Mouse (Mus musculus) stomach, embryonic 16.5 days (tissue): ENCODE data around the gene Dhcr24. TPM values are rescaled to one million over a fixed set of nuclear protein-coding genes. Genes with fewer than 3 reads are reported as not detected.
A peak's percentile ranks its signal among the peaks of the same experiment; 100 is the strongest.

ENCODE experiments used
- ATAC-seq: fragments of 200-750 bp; cut with Nextera tagmentation; 2 replicates; pipeline ENCODE4 v1.8.0; 2017; ENCODE audit warnings: moderate number of reproducible peaks, moderate TSS enrichment; ENCODE audit not compliant: insufficient read depth, low FRiP score
- H3K27ac ChIP-seq: fragments of 300-500 bp; sonication (generic); 2 replicates; pipeline ENCODE4 v1.5.1; 2014; ENCODE audit warnings: low read length
- H3K27me3 ChIP-seq: fragments of 300-500 bp; sonication (generic); 2 replicates; pipeline ENCODE4 v1.6.1; 2014; ENCODE audit warnings: low read length, control low read depth, mixed read lengths; ENCODE audit not compliant: control insufficient read depth, insufficient read depth
- H3K36me3 ChIP-seq: fragments of 300-500 bp; sonication (generic); 2 replicates; pipeline ENCODE4 v1.6.1; 2014; ENCODE audit warnings: low read length; ENCODE audit not compliant: control insufficient read depth, insufficient read depth
- H3K4me1 ChIP-seq: fragments of 300-500 bp; sonication (generic); 2 replicates; pipeline ENCODE4 v1.6.1; 2014; ENCODE audit warnings: low read length, control low read depth, mixed read lengths; ENCODE audit not compliant: control insufficient read depth, insufficient read depth
- H3K4me2 ChIP-seq: fragments of 300-500 bp; sonication (generic); 2 replicates; pipeline ENCODE4 v1.6.1; 2014; ENCODE audit warnings: low read depth, low read length, mixed read lengths
- H3K4me3 ChIP-seq: fragments of 300-500 bp; sonication (generic); replicated peaks from 2 replicates; pipeline ENCODE4 v1.5.1; 2014; ENCODE audit warnings: mild to moderate bottlenecking, low read length
- H3K9ac ChIP-seq: fragments of 300-500 bp; sonication (generic); 2 replicates; pipeline ENCODE4 v1.6.1; 2014; ENCODE audit warnings: low read length
- H3K9me3 ChIP-seq: fragments of 300-500 bp; sonication (generic); replicated peaks from 2 replicates; pipeline ENCODE4 v1.6.1; 2016; ENCODE audit warnings: low read length, control low read depth; ENCODE audit not compliant: control insufficient read depth
- WGBS: fragments of 180-500 bp; shearing (Covaris S2); extraction: QIAGEN DNeasy Blood & Tissue Kit; methylation state at CpG from one replicate; pipeline ENCODE4 v1.1.7; 2014; 5-methylcytosine and 5-hydroxymethylcytosine counted together
- polyA plus RNA-seq: library from polyadenylated mRNA; unstranded; fragments of >200 nt; fragmentation: Nextera tagmentation; extraction: Ambion mirVana; gene quantifications from 2 replicates; pipeline ENCODE4 v1.2.1, GENCODE M21; 2015

Dhcr24 gene
- polyA plus RNA-seq, 1 experiment from 2014 or later = 4.2 TPM

DNA sequence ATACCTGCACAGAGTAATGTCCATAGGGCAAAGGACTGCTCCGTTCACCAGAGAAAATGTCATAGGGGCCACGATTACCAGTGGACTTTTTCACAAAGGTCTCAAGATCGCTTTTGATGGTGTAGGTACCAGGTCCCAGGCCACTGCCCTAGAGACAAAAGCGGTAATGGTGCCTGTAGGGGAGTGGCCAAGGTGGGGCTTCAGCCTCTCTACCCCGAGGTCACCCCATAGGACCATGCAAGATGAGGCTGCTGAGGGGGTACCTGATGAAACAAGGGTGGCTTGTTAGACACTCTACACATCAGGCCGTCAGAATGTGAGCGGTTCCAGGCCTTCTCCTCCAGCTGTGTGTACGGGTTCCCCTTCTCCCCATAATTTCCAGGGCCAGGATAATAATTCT is 52.3 kb downstream of the Dhcr24 start:
- H3K27ac ChIP-seq = no peak overlapping the region
- no peaks in the 10 kb centered on the region for H3K27me3 ChIP-seq
- 73% methylated on average over 8 of the region's 8 CpGs for WGBS
- no peak overlapping the region for H3K4me2 ChIP-seq
- 0 out of 2 replicates have a peak, but pooled peaks cover 4% of the 10 kb centered on the region for H3K9me3 ChIP-seq
- no peaks in the 10 kb centered on the region for H3K36me3 ChIP-seq
- no peak overlapping the region for H3K9ac ChIP-seq
- ATAC-seq = no peak
- H3K4me1 ChIP-seq = peaks cover 4% of the 10 kb centered on the region; the same call in 1 of the 2 replicates
- no peak overlapping the region for H3K4me3 ChIP-seq

DNA sequence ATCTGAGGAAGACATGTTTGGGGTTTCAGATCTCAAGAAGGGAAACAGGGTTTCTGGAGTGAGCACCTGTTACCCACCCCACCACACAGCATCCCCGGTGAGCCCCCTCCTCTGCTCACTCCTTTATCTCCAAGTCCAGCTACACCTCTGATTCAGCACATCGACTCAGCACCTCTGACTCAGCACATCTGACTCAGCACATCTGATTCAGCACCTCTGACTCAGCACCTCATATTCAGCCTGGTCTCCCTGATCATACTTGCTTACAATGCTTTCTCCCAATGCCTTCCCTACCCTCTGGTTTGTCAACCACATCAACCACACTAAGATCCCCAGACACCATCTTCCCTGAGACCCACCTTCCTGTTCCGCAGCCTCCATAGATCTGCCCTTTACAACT is 52.7 kb downstream of the Dhcr24 start:
- Histone ChIP-seq H3K27me3 (no peaks in the 10 kb centered on the region), H3K4me3 (no peak overlapping the region), H3K36me3 (no peaks in the 10 kb centered on the region), H3K4me1 (peaks cover 4% of the 10 kb centered on the region; the same call in 1 of the 2 replicates), H3K4me2 (no peak overlapping the region), H3K27ac (no peak overlapping the region), H3K9me3 (no peaks in the 10 kb centered on the region), H3K9ac (no peak overlapping the region)
- 56% methylated on average over 3 of the region's 3 CpGs for WGBS
- ATAC-seq = no peak

DNA sequence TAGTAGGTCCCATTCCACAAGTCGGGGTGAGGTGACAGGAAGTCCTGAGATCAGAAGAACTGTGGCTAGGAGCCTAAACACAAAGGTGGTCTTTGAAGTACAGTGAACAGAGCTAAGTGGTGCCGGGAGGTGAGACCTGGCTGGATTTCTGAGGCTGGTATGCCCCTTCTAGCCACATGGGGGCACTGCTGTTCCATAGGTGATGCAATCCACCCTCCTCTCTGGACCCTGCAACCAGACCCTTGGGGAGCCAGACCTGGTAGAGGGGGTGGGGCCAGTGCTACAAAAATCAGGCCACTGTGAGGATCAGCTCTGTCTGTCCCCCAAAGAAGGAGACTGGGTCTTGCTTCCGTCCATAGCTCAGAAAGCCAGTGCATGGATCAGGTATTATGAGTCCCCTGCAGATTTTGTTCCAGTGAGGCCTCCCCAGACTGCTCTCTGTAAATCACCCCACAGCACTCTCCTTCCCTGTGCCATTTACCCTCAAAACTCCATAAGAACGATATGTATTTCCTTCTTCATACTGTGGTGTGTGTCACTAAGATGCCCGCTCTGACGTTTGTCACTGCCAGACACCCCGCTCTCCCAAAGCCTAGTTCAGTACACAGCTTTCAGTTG is 53.5 kb downstream of the Dhcr24 start:
- no peak overlapping the region for H3K4me2 ChIP-seq
- H3K36me3 ChIP-seq = no peaks in the 10 kb centered on the region
- peak; percentile 37; the same call in 1 of the 2 replicates for ATAC-seq
- H3K9ac ChIP-seq = no peak overlapping the region
- no peak overlapping the region for H3K27ac ChIP-seq
- H3K4me3 ChIP-seq = no peak overlapping the region
- no peaks in the 10 kb centered on the region for H3K27me3 ChIP-seq
- WGBS = 42% methylated on average over 7 of the region's 7 CpGs
- H3K9me3 ChIP-seq = no peaks in the 10 kb centered on the region
- peaks cover 4% of the 10 kb centered on the region; the same call in 1 of the 2 replicates for H3K4me1 ChIP-seq

DNA sequence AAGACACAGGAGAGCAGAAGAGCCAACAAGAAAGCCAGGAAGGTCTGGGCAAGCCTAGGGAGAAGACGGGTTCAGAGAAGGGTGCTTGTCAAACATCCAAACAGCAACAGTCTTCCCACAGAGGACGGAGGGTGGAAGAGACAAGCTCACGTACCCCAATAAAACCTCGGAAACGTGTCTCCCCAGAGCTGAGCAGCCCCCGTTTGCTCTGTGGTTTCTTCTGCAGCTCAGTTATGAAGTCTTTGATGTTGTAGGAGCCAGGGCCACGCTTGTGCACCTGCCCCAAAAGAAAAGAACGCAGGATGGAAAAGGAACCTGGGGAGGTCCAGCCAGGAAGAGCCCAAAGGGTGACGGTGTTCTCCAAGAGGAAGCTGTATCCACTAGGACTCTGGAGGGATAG is 54.0 kb downstream of the Dhcr24 start:
- H3K9me3 ChIP-seq = no peaks in the 10 kb centered on the region
- H3K27ac ChIP-seq = no peak overlapping the region
- WGBS = 82% methylated on average over 9 of the region's 9 CpGs
- H3K36me3 ChIP-seq = no peaks in the 10 kb centered on the region
- H3K4me3 ChIP-seq = no peak overlapping the region
- H3K27me3 ChIP-seq = no peaks in the 10 kb centered on the region
- ATAC-seq = no peak
- no peak overlapping the region for H3K4me2 ChIP-seq
- no peak overlapping the region for H3K9ac ChIP-seq
- H3K4me1 ChIP-seq = peaks cover 4% of the 10 kb centered on the region; the same call in 1 of the 2 replicates

DNA sequence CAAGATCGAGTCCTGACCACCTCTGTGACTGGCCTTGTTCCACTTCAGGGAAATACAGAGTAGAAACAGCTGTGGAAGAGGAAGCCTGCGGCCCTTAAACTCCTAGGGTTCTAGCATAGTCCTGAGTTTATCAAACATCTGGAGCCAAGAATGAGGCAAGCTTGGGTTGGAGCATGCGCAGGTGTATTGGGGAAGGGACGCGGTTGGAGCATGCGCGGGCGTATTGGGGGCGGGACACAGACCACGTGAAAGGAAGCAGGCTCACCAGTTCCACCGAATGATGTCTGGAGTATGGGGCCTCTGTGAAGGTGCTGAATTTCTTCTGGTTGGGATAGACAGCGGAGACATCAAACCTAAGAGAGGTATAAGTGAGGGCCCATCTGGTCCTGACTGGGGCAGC is 54.8 kb downstream of the Dhcr24 start:
- no peak for ATAC-seq
- Histone ChIP-seq H3K4me1 (peaks cover 4% of the 10 kb centered on the region; the same call in 1 of the 2 replicates), H3K27me3 (no peaks in the 10 kb centered on the region), H3K36me3 (no peaks in the 10 kb centered on the region), H3K4me3 (no peak overlapping the region), H3K9ac (no peak overlapping the region), H3K9me3 (no peaks in the 10 kb centered on the region), H3K4me2 (no peak overlapping the region), H3K27ac (no peak overlapping the region)
- 72% methylated on average over 12 of the region's 12 CpGs for WGBS

DNA sequence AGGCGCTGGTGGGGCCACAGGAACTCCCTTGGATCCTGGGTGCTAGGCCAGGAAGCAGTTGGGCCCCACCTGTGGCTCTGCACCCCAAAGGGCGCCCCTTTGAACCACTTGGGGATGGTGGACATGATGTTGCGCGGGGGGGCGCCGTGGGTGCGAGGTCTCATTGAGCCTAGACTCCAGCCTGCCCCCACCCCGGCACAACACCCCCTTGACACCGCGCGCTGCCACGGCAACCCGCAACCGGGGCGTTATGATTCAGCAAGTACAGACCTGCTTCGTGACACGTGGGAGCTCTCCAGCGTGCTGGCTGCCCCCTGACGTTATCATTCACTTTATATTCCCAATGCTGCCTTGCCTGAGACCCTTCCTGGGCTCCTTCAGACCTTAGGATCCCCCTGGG is 56.2 kb downstream of the Dhcr24 start, which contains the start of gene Lexm:
TSS of gene Lexm (minus strand) at position 186 of the 400 bp plus-strand sequence.
- H3K4me1 ChIP-seq = peaks cover 7% of the 10 kb centered on the region
- peak within 1 kb of the TSS; percentile 48 for H3K4me2 ChIP-seq
- H3K27ac ChIP-seq = no peak within 1 kb of the TSS
- peak within 1 kb of the TSS; percentile 21; the same call in 1 of the 2 replicates for H3K4me3 ChIP-seq
- no peaks in the 10 kb centered on the region for H3K36me3 ChIP-seq
- WGBS = under 1% methylated on average over 19 of the region's 19 CpGs
- ATAC-seq = no peak
- 0 out of 2 replicates have a peak within 1 kb of the TSS, but pooled peaks have one; percentile 18 for H3K9ac ChIP-seq
- H3K27me3 ChIP-seq = 0 out of 2 replicates have a peak, but pooled peaks cover 3% of the 10 kb centered on the region
- no peaks in the 10 kb centered on the region for H3K9me3 ChIP-seq

DNA sequence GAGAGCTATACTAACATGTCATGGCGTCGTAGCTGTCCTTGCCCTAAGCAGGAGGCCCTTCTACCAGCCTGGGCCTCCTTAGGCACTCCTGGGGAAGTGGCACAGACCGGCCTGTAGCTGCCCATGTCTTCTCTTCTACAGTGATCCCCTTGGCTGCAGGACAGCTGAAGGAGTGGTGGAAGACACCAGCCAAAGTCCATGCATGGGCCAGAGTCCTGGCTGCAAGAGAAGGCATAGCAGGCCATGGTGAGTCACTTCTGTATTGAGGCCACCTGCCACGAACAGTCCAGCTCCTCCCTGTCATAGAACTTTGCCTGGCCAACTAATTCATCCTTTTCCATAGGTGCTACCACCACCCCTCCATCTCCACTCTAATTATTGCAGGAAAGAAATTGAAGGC is 58.1 kb downstream of the Dhcr24 start:
- H3K9ac ChIP-seq = no peak overlapping the region
- no peaks in the 10 kb centered on the region for H3K36me3 ChIP-seq
- H3K4me1 ChIP-seq = peaks cover 7% of the 10 kb centered on the region
- no peak overlapping the region for H3K4me3 ChIP-seq
- ATAC-seq = no peak
- H3K4me2 ChIP-seq = no peak overlapping the region
- no peaks in the 10 kb centered on the region for H3K9me3 ChIP-seq
- WGBS = 85% methylated on average over 4 of the region's 4 CpGs
- peaks cover 18% of the 10 kb centered on the region; the same call in 1 of the 2 replicates for H3K27me3 ChIP-seq
- H3K27ac ChIP-seq = no peak overlapping the region

DNA sequence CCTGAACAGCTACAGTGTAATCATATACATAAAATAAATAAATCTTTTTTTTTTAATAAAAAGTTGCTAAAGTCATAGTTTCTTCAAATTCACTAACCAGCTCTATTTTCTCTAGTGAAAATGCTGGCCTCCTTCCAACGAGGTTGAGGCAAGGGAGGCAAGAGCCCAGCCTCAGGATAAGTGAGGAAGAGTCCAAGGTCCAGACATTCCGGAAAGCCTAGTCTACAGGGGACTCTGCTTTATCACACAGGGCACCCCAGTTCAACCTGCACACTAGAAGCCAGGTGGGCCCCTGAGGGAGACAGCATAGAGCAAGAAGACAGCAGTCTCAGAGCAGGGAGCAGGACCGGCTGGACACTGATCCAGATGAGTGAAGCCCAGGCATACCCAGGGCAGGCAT is 60.6 kb downstream of the Dhcr24 start:
- peak; percentile 56; the same call in 1 of the 2 replicates for ATAC-seq
- Histone ChIP-seq H3K4me2 (peak overlapping the region; percentile 57; the same call in 1 of the 2 replicates), H3K36me3 (no peaks in the 10 kb centered on the region), H3K9ac (peak overlapping the region; percentile 7; the same call in 1 of the 2 replicates), H3K9me3 (no peaks in the 10 kb centered on the region), H3K27ac (peak overlapping the region; percentile 81), H3K4me1 (peaks cover 7% of the 10 kb centered on the region), H3K27me3 (peaks cover 18% of the 10 kb centered on the region; the same call in 1 of the 2 replicates), H3K4me3 (no peak overlapping the region)
- WGBS = 65% methylated on average over 3 of the region's 3 CpGs

DNA sequence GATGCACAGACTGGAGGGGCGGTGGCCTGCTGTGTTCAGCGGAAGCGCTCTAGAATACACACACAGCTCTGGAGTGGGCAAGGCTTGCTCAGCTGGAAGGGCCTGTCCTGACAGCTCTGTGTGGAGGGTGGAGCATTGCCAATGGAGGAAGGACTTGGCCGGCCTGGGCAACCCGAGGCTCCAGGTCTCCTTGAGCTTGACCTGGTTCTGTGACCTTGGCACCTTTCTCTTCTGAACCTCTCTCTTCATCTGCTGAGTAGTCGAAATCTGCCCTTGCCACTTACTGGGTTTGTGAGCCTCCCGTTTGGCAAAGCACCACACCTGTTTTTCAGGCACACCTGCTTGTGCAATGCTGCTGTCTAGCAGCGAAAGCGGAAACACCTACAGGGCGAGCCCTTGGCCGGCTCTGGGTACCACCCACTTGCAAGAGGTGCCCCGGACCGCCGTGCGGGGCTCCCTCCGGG is 61.2 kb downstream of the Dhcr24 start, which contains the start of gene Ttc22:
TSS of gene Ttc22 (plus strand) at position 403 of the 464 bp plus-strand sequence.
- no peaks in the 10 kb centered on the region for H3K9me3 ChIP-seq
- H3K27ac ChIP-seq = peak within 1 kb of the TSS; percentile 81
- H3K4me1 ChIP-seq = peaks cover 4% of the 10 kb centered on the region
- no peaks in the 10 kb centered on the region for H3K36me3 ChIP-seq
- peak; percentile 84 for ATAC-seq
- peak within 1 kb of the TSS; percentile 47 for H3K4me3 ChIP-seq
- peak within 1 kb of the TSS; percentile 57 for H3K4me2 ChIP-seq
- H3K27me3 ChIP-seq = peaks cover 18% of the 10 kb centered on the region; the same call in 1 of the 2 replicates
- H3K9ac ChIP-seq = peak within 1 kb of the TSS; percentile 60
- WGBS = 18% methylated on average over 16 of the region's 16 CpGs
